Mouse (Mus musculus): ENCODE measurements at regions not wholly inside any gene's neighbourhood (a gene's known extent, or its start where the extent isn't known, plus 50 kb on each side); places are given as distances from the start of the nearest gene placed in this dataset.

DNA sequence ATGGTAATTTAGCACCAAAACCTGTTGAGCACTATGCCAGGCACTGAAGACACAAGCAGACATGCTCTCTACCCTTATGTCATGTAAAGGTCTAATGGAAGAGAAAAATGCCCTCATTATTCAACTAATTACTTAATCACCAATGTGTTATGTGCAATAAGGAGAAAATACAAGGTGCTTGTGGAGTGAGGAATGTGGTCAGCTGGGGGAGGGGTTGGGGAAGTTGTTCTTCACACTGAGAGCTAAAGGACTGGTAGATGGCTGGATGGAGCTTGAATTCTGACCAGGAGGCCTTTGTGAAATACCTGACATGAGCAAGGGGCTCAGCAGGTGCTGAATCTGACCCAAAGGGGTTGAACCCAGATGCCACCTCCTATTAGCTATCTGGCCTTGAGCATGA is 300.1 kb upstream of the Acvr2a start:
- TF ChIP-seq CTCF (conservative IDR thresholded peaks at IDR 0.05; ENCODE audit: insufficient read depth, insufficient read length, low read depth, low read length) (no peak), POLR2A (IDR thresholded peaks at IDR 0.05; ENCODE audit: low read depth, low read length) (no peak)
